Mouse (Mus musculus) spleen, adult 10 weeks (tissue): ENCODE results near the gene Socs2. TPM values are rescaled to one million over a fixed set of nuclear protein-coding genes. Genes with fewer than 3 reads are reported as not detected.

Experiments used
- polyA plus RNA-seq: library from polyadenylated mRNA; stranded (reverse); fragments of 350-450 nt; fragmentation: Illumina TruSeq; extraction: RNeasy Lipid Tissue Mini Kit (QIAGEN cat#74804); gene quantifications from one replicate; pipeline ENCODE4 v1.2.3, GENCODE M21; 2015; ENCODE audit warnings: low replicate concordance; ENCODE audit not compliant: insufficient read depth

The Socs2 gene
- polyA plus RNA-seq: 18.1 TPM

GRCm38 (mm10) chr10:95416685-95417495, at the start of gene Socs2:
Gene Socs2, minus strand, starts transcription at chr10:95417180.

Other genes with a start within 250 kb of the Socs2 start
- 5.3 TPM for gene Cradd, start 93.0 kb downstream of the Socs2 start, polyA plus RNA-seq
- gene Mrpl42, start 84.8 kb upstream of the Socs2 start, polyA plus RNA-seq: 141 TPM
- gene Ube2n, start 98.0 kb upstream of the Socs2 start, polyA plus RNA-seq: 287 TPM
- 63.2 TPM for gene Nudt4, start 147.0 kb upstream of the Socs2 start, polyA plus RNA-seq